ENCODE assay signal across 17 mouse cellular contexts in the genomic region with DNA sequence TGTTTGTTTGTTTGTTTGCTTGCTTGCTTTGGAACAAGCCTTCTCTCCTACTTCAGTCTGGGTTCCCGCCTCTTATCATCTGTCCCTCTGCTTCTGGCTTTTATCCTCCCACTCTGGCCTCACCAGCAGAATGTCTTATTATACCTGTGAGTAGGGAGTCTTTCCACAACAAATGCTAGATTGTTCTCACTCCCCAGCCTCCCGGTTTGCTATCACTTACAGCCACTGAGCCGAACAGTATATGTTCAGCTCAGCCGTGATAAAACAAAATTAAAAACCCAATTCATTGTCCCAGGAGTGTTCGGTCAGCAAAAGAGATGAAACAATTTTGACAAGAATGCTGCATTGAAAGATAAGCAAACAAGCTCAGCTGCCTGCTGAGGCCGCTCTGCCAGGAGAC. TPM values are rescaled to one million over a fixed set of nuclear protein-coding genes. Genes with fewer than 3 reads are reported as not detected.
DNase-seq lines count a peak whose midpoint lies in the region; ATAC-seq and TF ChIP-seq lines count a peak whose summit lies in the region.
"Had no signal": no experiment of that assay in that cellular context is flagged by ENCODE, and none has a peak within 500 bp of the region (broad histone marks: within the 10 kb centered on the region; RNA-seq: fewer than 3 reads in every experiment).

No protein-coding gene starts in this region.

- H3K36me3 ChIP-seq in heart, embryonic 13.5 days, result no peaks in the 10 kb centered on the region
- H3K36me3 ChIP-seq in liver, postnatal 0 days (replicated peaks; ENCODE audit: insufficient read depth, low read length), result no peaks in the 10 kb centered on the region
- no peaks in the 10 kb centered on the region for H3K36me3 ChIP-seq in midbrain, embryonic 16.5 days (ENCODE audit: control insufficient read depth, insufficient read depth, low read length)
- H3K36me3 ChIP-seq: embryonic facial prominence, embryonic 13.5 days; forebrain, embryonic 12.5 days; limb, embryonic 13.5 days had no signal

- no peak overlapping the region for H3K4me3 ChIP-seq in heart, embryonic 13.5 days
- H3K4me3 ChIP-seq in layer of hippocampus, adult 2 months, result no peak overlapping the region
- no peak overlapping the region for H3K4me3 ChIP-seq in liver, postnatal 0 days (ENCODE audit: low read depth, low read length)
- no peak overlapping the region for H3K4me3 ChIP-seq in midbrain, embryonic 16.5 days (ENCODE audit: low read depth, low read length)
- H3K4me3 ChIP-seq: embryonic facial prominence, embryonic 13.5 days; forebrain, embryonic 12.5 days; limb, embryonic 13.5 days had no signal

- H3K27me3 ChIP-seq in heart, embryonic 13.5 days (replicated peaks), result no peaks in the 10 kb centered on the region
- no peaks in the 10 kb centered on the region for H3K27me3 ChIP-seq in liver, postnatal 0 days (ENCODE audit: insufficient read depth, low read length)
- H3K27me3 ChIP-seq in midbrain, embryonic 16.5 days (ENCODE audit: control insufficient read depth, insufficient read depth, low read depth, low read length), result no peaks in the 10 kb centered on the region
- H3K27me3 ChIP-seq: forebrain, embryonic 12.5 days had no signal

- TF ChIP-seq EP300 in liver, postnatal 0 days (IDR thresholded peaks at IDR 0.05; ENCODE audit: low read depth), result peak; percentile 62

- H3K9ac ChIP-seq in heart, embryonic 13.5 days, result peak overlapping the region; percentile 56
- no peak overlapping the region for H3K9ac ChIP-seq in liver, postnatal 0 days (replicated peaks)
- no peak overlapping the region for H3K9ac ChIP-seq in midbrain, embryonic 16.5 days (ENCODE audit: low read depth, low read length)
- H3K9ac ChIP-seq: embryonic facial prominence, embryonic 13.5 days; forebrain, embryonic 12.5 days; hindbrain, embryonic 14.5 days; limb, embryonic 13.5 days had no signal

- H3K27ac ChIP-seq in heart, embryonic 13.5 days (replicated peaks), result peak overlapping the region; percentile 66
- H3K27ac ChIP-seq in layer of hippocampus, adult 2 months, result peak overlapping the region; percentile 90
- H3K27ac ChIP-seq in liver, postnatal 0 days (ENCODE audit: low read depth), result peak overlapping the region; percentile 34; the same call in 1 of the 2 replicates
- no peak overlapping the region for H3K27ac ChIP-seq in midbrain, embryonic 16.5 days (ENCODE audit: low read length)
- H3K27ac ChIP-seq: embryonic facial prominence, embryonic 13.5 days; forebrain, embryonic 12.5 days; limb, embryonic 13.5 days had no signal

- H3K4me1 ChIP-seq in heart, embryonic 13.5 days, result peaks cover 56% of the 10 kb centered on the region
- peaks cover 27% of the 10 kb centered on the region for H3K4me1 ChIP-seq in liver, postnatal 0 days (ENCODE audit: insufficient read depth)
- H3K4me1 ChIP-seq in midbrain, embryonic 16.5 days (ENCODE audit: control insufficient read depth, insufficient read depth, low read length), result peaks cover 7% of the 10 kb centered on the region

- no peak for ATAC-seq in heart, embryonic 13.5 days (ENCODE audit: extremely low read depth, insufficient number of reproducible peaks, low FRiP score, low TSS enrichment)
- ATAC-seq in erythroid progenitor cell, adult 5-6 weeks (replicated peaks; ENCODE audit: low FRiP score, poor library complexity, severe bottlenecking), result peak; percentile 47; the same call in 1 of the 2 replicates
- ATAC-seq in liver, postnatal 0 days, result peak; percentile 18; the same call in 1 of the 2 replicates
- no peak for ATAC-seq in midbrain, embryonic 16.5 days

- no peak for TF ChIP-seq CTCF in layer of hippocampus, adult 2 months (conservative IDR thresholded peaks at IDR 0.05)
- no peak for TF ChIP-seq CTCF in liver, postnatal 0 days (IDR thresholded peaks at IDR 0.05; ENCODE audit: low read depth)

- 16% methylated on average over 6 of the region's 6 CpGs for WGBS in heart, embryonic 13.5 days
- 48% methylated on average over 6 of the region's 6 CpGs for WGBS in liver, postnatal 0 days (ENCODE audit: insufficient replicate concordance)
- 43% methylated on average over 6 of the region's 6 CpGs for WGBS in midbrain, embryonic 16.5 days

- peak overlapping the region; percentile 13 for H3K4me2 ChIP-seq in heart, embryonic 13.5 days
- H3K4me2 ChIP-seq in liver, postnatal 0 days (ENCODE audit: low read depth, low read length), result peak overlapping the region; percentile 26; the same call in 1 of the 2 replicates
- no peak overlapping the region for H3K4me2 ChIP-seq in midbrain, embryonic 16.5 days (ENCODE audit: low read length)
- H3K4me2 ChIP-seq: embryonic facial prominence, embryonic 13.5 days; forebrain, embryonic 12.5 days; limb, embryonic 13.5 days; midbrain, embryonic 11.5 days had no signal

- H3K9me3 ChIP-seq in heart, embryonic 13.5 days, result no peaks in the 10 kb centered on the region
- H3K9me3 ChIP-seq in liver, postnatal 0 days (ENCODE audit: low read length), result no peaks in the 10 kb centered on the region
- no peaks in the 10 kb centered on the region for H3K9me3 ChIP-seq in midbrain, embryonic 16.5 days (replicated peaks; ENCODE audit: control insufficient read depth, low read length, poor library complexity, severe bottlenecking)
- H3K9me3 ChIP-seq: embryonic facial prominence, embryonic 13.5 days; forebrain, embryonic 12.5 days; limb, embryonic 13.5 days had no signal

- DNase-seq in heart, adult 8-10 months (ENCODE audit: low spot score), result no peak
- DNase-seq in layer of hippocampus, adult 2 months (ENCODE audit: low spot score in 2 of 2), result no peak
- DNase-seq in layer of hippocampus, adult 9-11 months, result no peak
- DNase-seq in liver, postnatal 0 days, result no peak
- DNase-seq in ovary, postnatal 14 days (ENCODE audit: low spot score), result no peak
- DNase-seq: cerebellum, adult 2 months; kidney, adult 8-10 months; lung, postnatal 14 days; right cerebral cortex, adult 18-20 months had no signal

RNA-seq across cellular contexts. Expression of a gene that starts 5.4 kb away (rescaled TPM):
- 9.4 and 10.2 TPM in 2 replicates for polyA plus RNA-seq in heart, embryonic 13.5 days (2015; fragmentation: Nextera tagmentation; extraction: Ambion mirVana)
- total RNA-seq in heart, adult 8-10 months (2022), result 10 to 100 TPM; 51.1 to 83.8 (median 68.4) TPM
- total RNA-seq in layer of hippocampus, adult 2 months (2021), result 100 to 1,000 TPM; 127 to 134 TPM
- 9.6 and 17.7 TPM in 2 replicates for total RNA-seq in erythroid progenitor cell, adult 5-6 weeks (2015; ENCODE audit: low replicate concordance)
- total RNA-seq in erythroid progenitor cell, adult 5-6 weeks (2017; ENCODE audit: low replicate concordance), result 10.4 and 25.2 TPM in 2 replicates
- polyA plus RNA-seq in liver, postnatal 0 days (2015; fragmentation: Nextera tagmentation; extraction: Ambion mirVana), result 5.8 and 7.5 TPM in 2 replicates
- polyA plus RNA-seq in midbrain, embryonic 16.5 days (2015; fragmentation: Nextera tagmentation; extraction: Ambion mirVana), result 9.7 and 11.0 TPM in 2 replicates

RNA-seq across cellular contexts. Expression of a gene that starts 47.0 kb away (rescaled TPM):
- 187 and 228 TPM in 2 replicates for polyA plus RNA-seq in heart, embryonic 13.5 days (2015; fragmentation: Nextera tagmentation; extraction: Ambion mirVana)
- 10 to 100 TPM; 55.2 to 67.1 (median 65.5) TPM for total RNA-seq in heart, adult 8-10 months (2022)
- 10 to 100 TPM; 47.0 to 56.7 TPM for total RNA-seq in layer of hippocampus, adult 2 months (2021)
- total RNA-seq in erythroid progenitor cell, adult 5-6 weeks (2015; ENCODE audit: low replicate concordance), result 77.1 and 104 TPM in 2 replicates
- 81.9 and 122 TPM in 2 replicates for total RNA-seq in erythroid progenitor cell, adult 5-6 weeks (2017; ENCODE audit: low replicate concordance)
- polyA plus RNA-seq in liver, postnatal 0 days (2015; fragmentation: Nextera tagmentation; extraction: Ambion mirVana), result 122 and 126 TPM in 2 replicates
- 77.2 and 83.0 TPM in 2 replicates for polyA plus RNA-seq in midbrain, embryonic 16.5 days (2015; fragmentation: Nextera tagmentation; extraction: Ambion mirVana)

Comparison
In these comparisons a context has a peak if more than half of its experiments do, and no peak if none do; other contexts are left out.
1. ATAC-seq: peak in erythroid progenitor cell, adult 5-6 weeks (single experiment) and liver, postnatal 0 days (single experiment); none in heart, embryonic 13.5 days (single experiment) and midbrain, embryonic 16.5 days (single experiment).